Mouse (Mus musculus) hindbrain, embryonic 10.5 days (tissue): ENCODE results near the gene Snrnp25. TPM values are rescaled to one million over a fixed set of nuclear protein-coding genes. Genes with fewer than 3 reads are reported as not detected.

Experiments
- DNase-seq: peaks from one replicate; pipeline ENCODE4 v3.0.0-alpha.2; 2017; ENCODE audit warnings: low spot score
- H3K27ac ChIP-seq: fragments of 300-500 bp; sonication (generic); 2 replicates; pipeline ENCODE4 v1.5.1; 2016; ENCODE audit warnings: mild to moderate bottlenecking, moderate library complexity
- H3K27me3 ChIP-seq: fragments of 300-500 bp; sonication (generic); 2 replicates; pipeline ENCODE4 v1.6.1; 2016; ENCODE audit warnings: mild to moderate bottlenecking; ENCODE audit not compliant: poor library complexity, insufficient read depth, severe bottlenecking
- H3K36me3 ChIP-seq: fragments of 300-500 bp; sonication (generic); 2 replicates; pipeline ENCODE4 v1.6.1; 2016; ENCODE audit warnings: mild to moderate bottlenecking, moderate library complexity
- H3K4me1 ChIP-seq: fragments of 300-500 bp; sonication (generic); replicated peaks from 2 replicates; pipeline ENCODE4 v1.6.1; 2016; ENCODE audit warnings: mild to moderate bottlenecking
- H3K4me3 ChIP-seq: fragments of 300-500 bp; sonication (generic); 2 replicates; pipeline ENCODE4 v1.5.1; 2016; ENCODE audit warnings: mild to moderate bottlenecking, moderate library complexity
- H3K9me3 ChIP-seq: fragments of 300-500 bp; sonication (generic); 2 replicates; pipeline ENCODE4 v1.6.1; 2016; ENCODE audit warnings: mild to moderate bottlenecking, moderate library complexity
- WGBS: fragments of 180-500 bp; shearing (Covaris S2); methylation state at CpG from one replicate; pipeline ENCODE4 v1.1.7; 2016; 5-methylcytosine and 5-hydroxymethylcytosine counted together
- polyA plus RNA-seq: library from polyadenylated mRNA; unstranded; fragments of >200 nt; fragmentation: Nextera tagmentation; extraction: Ambion mirVana; gene quantifications from 2 replicates; pipeline ENCODE4 v1.2.1, GENCODE M21; 2016

Gene Snrnp25
- polyA plus RNA-seq, result 97.6 and 103 TPM in 2 replicates

- H3K4me1 ChIP-seq, result peaks cover 20% of the 10 kb centered on the region
Measured at GRCm38 (mm10) chr11:32205058-32205873, at the start of gene Snrnp25. Snrnp25 (plus strand) TSS chr11:32205415.

GRCm38 (mm10) chr11:32156854-32157630, 48.2 kb upstream of the Snrnp25 start:
- Histone ChIP-seq H3K4me1 (peaks cover 35% of the 10 kb centered on the region), H3K4me3 (no peak overlapping the region), H3K9me3 (no peaks in the 10 kb centered on the region), H3K27ac (peak overlapping the region; percentile 81), H3K36me3 (no peaks in the 10 kb centered on the region), H3K27me3 (peaks cover 30% of the 10 kb centered on the region)
- 83% methylated on average over 7 of the region's 7 CpGs for WGBS
- no peak for DNase-seq

More at GRCm38 (mm10) chr11:32205058-32205873, at the start of gene Snrnp25:
- peak within 1 kb of the TSS; percentile 78 for H3K4me3 ChIP-seq
- peaks cover 4% of the 10 kb centered on the region; the same call in 1 of the 2 replicates for H3K27me3 ChIP-seq
- H3K9me3 ChIP-seq, result no peaks in the 10 kb centered on the region
- H3K27ac ChIP-seq, result peak within 1 kb of the TSS; percentile 85
- peaks cover 36% of the 10 kb centered on the region for H3K36me3 ChIP-seq
- WGBS, result under 1% methylated on average over 52 of the region's 52 CpGs
- DNase-seq, result peak; percentile 96

GRCm38 (mm10) chr11:32157791-32158594, 47.2 kb upstream of the Snrnp25 start:
- Histone ChIP-seq H3K36me3 (no peaks in the 10 kb centered on the region), H3K27ac (peak overlapping the region; percentile 81), H3K4me1 (peaks cover 41% of the 10 kb centered on the region), H3K9me3 (no peaks in the 10 kb centered on the region), H3K4me3 (no peak overlapping the region), H3K27me3 (peaks cover 30% of the 10 kb centered on the region)
- DNase-seq, result peak; percentile 55
- 54% methylated on average over 18 of the region's 18 CpGs for WGBS

- Histone ChIP-seq H3K9me3 (no peaks in the 10 kb centered on the region), H3K4me3 (no peak overlapping the region), H3K4me1 (peaks cover 41% of the 10 kb centered on the region), H3K36me3 (no peaks in the 10 kb centered on the region), H3K27me3 (peaks cover 30% of the 10 kb centered on the region), H3K27ac (peak overlapping the region; percentile 18; the same call in 1 of the 2 replicates)
- WGBS, result 89% methylated on average over 3 of the region's 3 CpGs
- DNase-seq, result no peak
Measured at GRCm38 (mm10) chr11:32159176-32159575, 46.0 kb upstream of the Snrnp25 start.

GRCm38 (mm10) chr11:32160341-32160740, 44.9 kb upstream of the Snrnp25 start:
- WGBS, result 81% methylated on average over 7 of the region's 7 CpGs
- no peaks in the 10 kb centered on the region for H3K9me3 ChIP-seq
- no peak for DNase-seq
- no peaks in the 10 kb centered on the region for H3K36me3 ChIP-seq
- H3K4me3 ChIP-seq, result no peak overlapping the region
- H3K27me3 ChIP-seq, result peaks cover 30% of the 10 kb centered on the region
- no peak overlapping the region for H3K27ac ChIP-seq
- H3K4me1 ChIP-seq, result peaks cover 41% of the 10 kb centered on the region

GRCm38 (mm10) chr11:32161500-32161899, 43.7 kb upstream of the Snrnp25 start:
- DNase-seq, result peak; percentile 31
- H3K36me3 ChIP-seq, result no peaks in the 10 kb centered on the region
- peak overlapping the region; percentile 87 for H3K27ac ChIP-seq
- H3K27me3 ChIP-seq, result peaks cover 30% of the 10 kb centered on the region
- H3K4me1 ChIP-seq, result peaks cover 41% of the 10 kb centered on the region
- WGBS, result 3% methylated on average over 9 of the region's 9 CpGs
- peak overlapping the region; percentile 48 for H3K4me3 ChIP-seq
- H3K9me3 ChIP-seq, result no peaks in the 10 kb centered on the region

GRCm38 (mm10) chr11:32161922-32162804, 43.1 kb upstream of the Snrnp25 start:
- Histone ChIP-seq H3K36me3 (no peaks in the 10 kb centered on the region), H3K27ac (peak overlapping the region; percentile 87), H3K27me3 (peaks cover 30% of the 10 kb centered on the region), H3K9me3 (no peaks in the 10 kb centered on the region), H3K4me1 (peaks cover 39% of the 10 kb centered on the region), H3K4me3 (peak overlapping the region; percentile 48)
- WGBS, result 16% methylated on average over 28 of the region's 28 CpGs
- DNase-seq, result peak; percentile 93

GRCm38 (mm10) chr11:32166683-32167082, 38.5 kb upstream of the Snrnp25 start:
- WGBS, result 78% methylated on average over 4 of the region's 4 CpGs
- DNase-seq, result no peak
- peaks cover 4% of the 10 kb centered on the region for H3K27me3 ChIP-seq
- no peak overlapping the region for H3K4me3 ChIP-seq
- peaks cover 9% of the 10 kb centered on the region for H3K4me1 ChIP-seq
- no peak overlapping the region for H3K27ac ChIP-seq
- no peaks in the 10 kb centered on the region for H3K36me3 ChIP-seq
- H3K9me3 ChIP-seq, result no peaks in the 10 kb centered on the region

GRCm38 (mm10) chr11:32178506-32178905, 26.7 kb upstream of the Snrnp25 start:
- Histone ChIP-seq H3K27me3 (peaks cover 4% of the 10 kb centered on the region; the same call in 1 of the 2 replicates), H3K27ac (no peak overlapping the region), H3K4me3 (no peak overlapping the region), H3K9me3 (0 out of 2 replicates have a peak, but pooled peaks cover 3% of the 10 kb centered on the region), H3K36me3 (no peaks in the 10 kb centered on the region), H3K4me1 (no peaks in the 10 kb centered on the region)
- 74% methylated on average over 1 of the region's 1 CpGs for WGBS
- no peak for DNase-seq

GRCm38 (mm10) chr11:32181246-32181645, 24.0 kb upstream of the Snrnp25 start:
- H3K27ac ChIP-seq, result no peak overlapping the region
- no peak overlapping the region for H3K4me3 ChIP-seq
- peaks cover 4% of the 10 kb centered on the region; the same call in 1 of the 2 replicates for H3K27me3 ChIP-seq
- 0 out of 2 replicates have a peak, but pooled peaks cover 3% of the 10 kb centered on the region for H3K9me3 ChIP-seq
- 74% methylated on average over 4 of the region's 4 CpGs for WGBS
- H3K36me3 ChIP-seq, result no peaks in the 10 kb centered on the region
- no peak for DNase-seq
- H3K4me1 ChIP-seq, result no peaks in the 10 kb centered on the region

- Histone ChIP-seq H3K27me3 (peaks cover 4% of the 10 kb centered on the region; the same call in 1 of the 2 replicates), H3K36me3 (no peaks in the 10 kb centered on the region), H3K9me3 (0 out of 2 replicates have a peak, but pooled peaks cover 3% of the 10 kb centered on the region), H3K27ac (no peak overlapping the region), H3K4me1 (no peaks in the 10 kb centered on the region), H3K4me3 (no peak overlapping the region)
- peak; percentile 76 for DNase-seq
- WGBS, result 51% methylated on average over 25 of the region's 25 CpGs
Measured at GRCm38 (mm10) chr11:32181973-32182868, 23.0 kb upstream of the Snrnp25 start.
